Mouse (Mus musculus) c-Kit-positive CD71-negative TER-119-negative erythroid progenitor cells, embryonic 14.5 days (primary cell): ENCODE measurements at regions not wholly inside any gene's neighbourhood (a gene's known extent, or its start where the extent isn't known, plus 50 kb on each side); places are given as distances from the start of the nearest gene placed in this dataset.

ENCODE experiments used
- DNase-seq: peaks from one replicate; pipeline ENCODE4 v3.0.0-alpha.2; 2013; ENCODE audit warnings: low read depth

DNA sequence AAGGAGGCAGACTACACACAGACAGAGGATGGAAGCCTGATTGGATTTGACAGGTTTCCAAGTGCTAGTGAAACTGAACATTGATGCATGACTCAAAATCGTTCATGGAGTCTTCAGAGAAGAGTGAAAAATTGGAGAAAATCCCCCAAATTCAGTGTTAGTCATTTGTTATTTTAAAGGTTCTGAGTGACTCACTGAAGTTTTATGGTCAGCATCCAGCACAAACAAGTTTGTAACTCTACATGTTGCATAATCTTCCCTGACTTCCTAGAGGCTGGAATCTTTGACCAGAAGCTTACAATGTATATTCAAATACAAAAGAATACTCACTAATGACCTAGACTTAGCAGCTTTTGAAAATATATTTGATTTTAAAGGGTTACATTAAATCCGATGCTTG, 224.3 kb upstream of the Pot1a start:
- DNase-seq, result no peak

- DNase-seq, result no peak
These were observed 206.3 kb upstream of the Pot1a start for GRCm38 (mm10) chr6:26015388-26015787.

DNA sequence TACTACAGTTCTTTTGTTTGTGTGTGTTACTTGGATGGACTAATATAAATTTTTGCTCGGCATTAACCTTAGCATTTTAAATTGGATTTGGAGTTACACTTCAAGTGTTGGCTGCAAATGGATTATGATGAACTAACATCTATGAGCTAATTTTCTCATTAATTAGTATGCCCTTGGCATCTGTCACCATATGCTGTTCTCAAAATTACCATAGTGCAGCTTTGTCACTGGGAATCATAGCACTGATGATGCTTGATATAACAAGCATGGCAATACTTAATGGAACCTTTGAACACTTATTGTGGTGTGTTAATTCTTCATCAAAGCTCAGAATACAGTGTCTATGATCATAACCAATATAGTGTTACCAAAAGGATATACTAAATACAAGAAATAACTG, 185.0 kb upstream of the Pot1a start:
- DNase-seq, result no peak

DNA sequence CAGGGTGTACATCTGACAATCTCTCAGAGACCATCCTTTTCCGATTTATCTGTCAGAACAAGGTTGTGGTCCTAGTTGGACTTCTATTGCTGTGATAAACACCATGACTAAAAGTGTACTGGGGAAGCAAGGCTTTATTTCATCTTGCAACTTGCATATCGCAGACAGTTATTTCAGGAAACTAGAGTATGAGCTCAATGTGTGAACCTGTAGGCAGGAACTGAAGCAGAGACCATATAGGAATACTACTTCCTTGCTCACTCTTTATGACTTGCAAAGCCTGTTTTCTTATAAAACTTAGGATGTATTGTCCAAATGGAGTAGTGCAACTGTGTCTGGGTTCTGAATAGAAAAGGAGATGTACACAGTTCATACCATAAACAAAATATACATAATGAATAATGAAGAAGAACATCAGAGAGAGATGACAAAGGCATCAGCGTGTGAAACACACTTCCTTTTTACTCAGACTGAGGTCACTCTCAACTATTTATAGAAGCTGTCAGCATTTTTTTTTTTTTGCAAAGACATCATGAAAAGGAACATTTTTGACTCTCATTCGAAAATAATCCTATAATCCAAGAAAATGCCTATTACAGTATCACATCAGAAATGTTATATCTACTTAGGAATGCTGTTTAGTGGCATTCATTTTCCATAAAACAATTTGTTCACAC, 169.3 kb upstream of the Pot1a start:
- DNase-seq, result peak; percentile 7

GRCm38 (mm10) chr6:25965452-25965851, 156.4 kb upstream of the Pot1a start:
- DNase-seq, result no peak

DNA sequence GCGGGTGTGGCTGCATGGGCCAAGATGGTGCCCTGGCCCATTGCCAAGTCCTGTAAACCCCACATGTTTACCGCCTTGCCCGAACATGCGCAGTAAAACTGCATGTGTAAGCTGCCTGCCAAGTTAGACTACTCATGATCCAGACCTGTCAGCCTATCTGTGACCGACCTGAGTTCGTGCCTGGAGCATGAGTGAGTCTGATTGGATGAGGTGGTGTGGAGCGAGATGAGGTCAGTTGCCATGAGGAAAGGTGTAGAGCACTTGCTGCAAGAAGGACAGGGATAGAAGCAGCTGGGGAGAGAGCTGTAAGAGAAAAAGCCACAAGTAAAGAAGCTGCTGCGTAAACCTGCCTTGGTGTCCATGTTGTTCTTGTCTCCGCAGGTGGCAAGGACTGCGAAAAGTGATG, 122.1 kb upstream of the Pot1a start:
- no peak for DNase-seq

DNA sequence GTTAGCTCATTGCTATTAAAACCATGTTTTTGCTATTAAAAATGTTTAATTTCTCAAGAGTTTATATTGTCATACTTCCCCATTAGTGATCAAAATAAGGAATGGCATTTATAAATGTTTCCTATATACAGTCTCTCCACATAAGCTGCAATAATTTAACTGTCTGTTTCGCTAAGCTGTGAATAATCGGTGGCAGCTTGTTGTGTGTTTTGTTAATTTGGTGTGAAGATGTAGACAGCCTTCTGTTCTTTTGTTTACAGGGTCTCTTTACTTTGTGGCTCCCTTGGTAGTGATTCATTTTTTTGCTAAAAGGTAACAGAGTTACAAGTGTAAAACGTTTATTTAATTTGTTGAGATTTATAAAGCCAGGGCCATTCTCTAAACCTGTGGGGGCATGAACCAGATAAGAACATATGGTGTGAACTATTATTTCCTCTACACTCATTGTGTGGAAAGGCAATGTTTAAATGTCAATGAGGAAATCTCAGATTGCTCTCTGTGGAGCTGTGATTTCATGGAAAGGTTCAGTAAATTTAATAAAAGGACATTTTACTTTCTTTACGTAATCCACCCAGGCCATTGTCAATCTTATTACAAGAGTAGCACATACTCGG, 108.9 kb upstream of the Pot1a start:
- DNase-seq, result no peak

- DNase-seq, result no peak
These were observed 105.1 kb upstream of the Pot1a start for GRCm38 (mm10) chr6:25914122-25914521.

GRCm38 (mm10) chr6:25899944-25900343, 90.9 kb upstream of the Pot1a start:
- no peak for DNase-seq

GRCm38 (mm10) chr6:25894454-25895250, 85.6 kb upstream of the Pot1a start:
- no peak for DNase-seq

DNA sequence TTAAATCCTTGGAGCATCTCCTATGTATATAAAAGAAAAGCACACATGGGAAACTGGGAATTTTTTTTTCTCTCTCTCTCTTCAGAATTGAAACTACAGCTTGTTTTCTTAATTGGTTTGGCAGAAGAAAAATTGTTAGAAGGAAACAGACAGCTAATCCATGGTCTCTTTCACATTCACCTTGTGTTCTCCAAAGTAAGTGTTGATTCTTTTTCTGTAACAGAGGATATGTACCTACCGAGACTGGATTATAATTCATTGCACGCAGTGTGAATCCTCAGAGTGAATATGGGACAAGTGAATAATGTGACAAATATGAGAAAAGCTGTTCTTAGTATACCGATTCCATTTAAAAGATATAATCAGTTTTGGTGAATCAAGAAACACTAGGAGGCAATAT, 58.9 kb upstream of the Pot1a start:
- DNase-seq, result no peak
